Mouse (Mus musculus) liver, adult (tissue): Measurements from ENCODE around the gene Magel2.

Source experiments
- GATA4 ChIP-seq: IDR thresholded peaks from 2 replicates; pipeline ENCODE4 v1.6.1; 2014; ENCODE audit warnings: mild to moderate bottlenecking, low read length; ENCODE audit not compliant: insufficient replicate concordance

Magel2 gene

GRCm38 (mm10) chr7:62376510-62377304 is at the start of gene Magel2:
Gene Magel2 (plus strand): TSS chr7:62377010.
- no peak for TF ChIP-seq GATA4

GRCm38 (mm10) chr7:62345411-62345810 is 31.4 kb upstream of the Magel2 start:
- TF ChIP-seq GATA4: no peak

GRCm38 (mm10) chr7:62346269-62346668 is 30.5 kb upstream of the Magel2 start, which contains the start of gene Ndn:
Gene Ndn (plus strand): TSS chr7:62346569.
- TF ChIP-seq GATA4: no peak

GRCm38 (mm10) chr7:62348106-62348803 is 28.6 kb upstream of the Magel2 start:
- no peak for TF ChIP-seq GATA4

- TF ChIP-seq GATA4: no peak
These were observed 28.0 kb upstream of the Magel2 start for GRCm38 (mm10) chr7:62348804-62349190.

GRCm38 (mm10) chr7:62351266-62351665 is 25.5 kb upstream of the Magel2 start:
- no peak for TF ChIP-seq GATA4

- TF ChIP-seq GATA4: no peak
These were observed 11.7 kb upstream of the Magel2 start for GRCm38 (mm10) chr7:62365039-62365636.

- no peak for TF ChIP-seq GATA4
These were observed 10.1 kb upstream of the Magel2 start for GRCm38 (mm10) chr7:62366730-62367129.

GRCm38 (mm10) chr7:62375658-62376057 is 1.2 kb upstream of the Magel2 start:
- TF ChIP-seq GATA4: no peak

- no peak for TF ChIP-seq GATA4
These were observed 503 bp downstream of the Magel2 start for GRCm38 (mm10) chr7:62377313-62377712.

GRCm38 (mm10) chr7:62378529-62378928 is 1.7 kb downstream of the Magel2 start:
- no peak for TF ChIP-seq GATA4

GRCm38 (mm10) chr7:62382391-62382790 is 5.6 kb downstream of the Magel2 start:
- no peak for TF ChIP-seq GATA4

GRCm38 (mm10) chr7:62388291-62388690 is 11.5 kb downstream of the Magel2 start:
- TF ChIP-seq GATA4: no peak

GRCm38 (mm10) chr7:62392202-62392601 is 15.4 kb downstream of the Magel2 start:
- TF ChIP-seq GATA4: no peak

- no peak for TF ChIP-seq GATA4
These were observed 29.8 kb downstream of the Magel2 start for GRCm38 (mm10) chr7:62406573-62407050.

GRCm38 (mm10) chr7:62407803-62408202 is 31.0 kb downstream of the Magel2 start:
- no peak for TF ChIP-seq GATA4
